Mouse (Mus musculus) embryonic facial prominence, embryonic 11.5 days (tissue): ENCODE measurements around the gene Kif3a. TPM values are rescaled to one million over a fixed set of nuclear protein-coding genes. Genes with fewer than 3 reads are reported as not detected.

Experiments
- ATAC-seq: fragments of 200-750 bp; cut with Nextera tagmentation; replicated peaks from 2 replicates; pipeline ENCODE4 v1.8.0; 2017; ENCODE audit warnings: low read depth; ENCODE audit not compliant: insufficient number of reproducible peaks, low FRiP score, low TSS enrichment
- DNase-seq: peaks from one replicate; pipeline ENCODE4 v3.0.0-alpha.2; 2015; ENCODE audit warnings: low spot score
- H3K27ac ChIP-seq: fragments of 300-500 bp; sonication (generic); replicated peaks from 2 replicates; pipeline ENCODE4 v1.5.1; 2014; ENCODE audit warnings: mild to moderate bottlenecking, low read depth, low read length, control low read depth
- H3K27me3 ChIP-seq: fragments of 300-500 bp; sonication (generic); 2 replicates; pipeline ENCODE4 v1.6.1; 2014; ENCODE audit warnings: mild to moderate bottlenecking, low read length, moderate library complexity, mixed read lengths; ENCODE audit not compliant: control insufficient read depth, insufficient read depth
- H3K36me3 ChIP-seq: fragments of 300-500 bp; sonication (generic); replicated peaks from 2 replicates; pipeline ENCODE4 v1.6.1; 2014; ENCODE audit warnings: low read depth, mild to moderate bottlenecking, low read length, moderate library complexity, mixed read lengths; ENCODE audit not compliant: control insufficient read depth, insufficient read depth
- H3K4me1 ChIP-seq: fragments of 300-500 bp; sonication (generic); 2 replicates; pipeline ENCODE4 v1.6.1; 2014; ENCODE audit warnings: low read length, mixed read lengths; ENCODE audit not compliant: control insufficient read depth, insufficient read depth
- H3K4me2 ChIP-seq: fragments of 300-500 bp; sonication (generic); 2 replicates; pipeline ENCODE4 v1.6.1; 2014; ENCODE audit warnings: low read depth, mild to moderate bottlenecking, control low read depth, low read length, moderate library complexity
- H3K4me3 ChIP-seq: fragments of 300-500 bp; sonication (generic); 2 replicates; pipeline ENCODE4 v1.5.1; 2014; ENCODE audit warnings: low read depth, low read length, control low read depth
- H3K9ac ChIP-seq: fragments of 300-500 bp; sonication (generic); replicated peaks from 2 replicates; pipeline ENCODE4 v1.6.1; 2014; ENCODE audit warnings: mild to moderate bottlenecking, control low read depth, low read length
- H3K9me3 ChIP-seq: fragments of 300-500 bp; sonication (generic); replicated peaks from 2 replicates; pipeline ENCODE4 v1.6.1; 2016; ENCODE audit warnings: mild to moderate bottlenecking, low read length, inconsistent platforms, mixed read lengths; ENCODE audit not compliant: control insufficient read depth
- WGBS: fragments of 180-500 bp; shearing (Covaris S2); extraction: QIAGEN DNeasy Blood & Tissue Kit; methylation state at CpG from one replicate; pipeline ENCODE4 v1.1.7; 2014; 5-methylcytosine and 5-hydroxymethylcytosine counted together
- polyA plus RNA-seq: library from polyadenylated mRNA; unstranded; fragments of >200 nt; fragmentation: Nextera tagmentation; extraction: Ambion mirVana; gene quantifications from 2 replicates; pipeline ENCODE4 v1.2.1, GENCODE M21; 2014

Kif3a gene
- polyA plus RNA-seq, 1 experiment from 2014 or later: 71.6 TPM

DNA sequence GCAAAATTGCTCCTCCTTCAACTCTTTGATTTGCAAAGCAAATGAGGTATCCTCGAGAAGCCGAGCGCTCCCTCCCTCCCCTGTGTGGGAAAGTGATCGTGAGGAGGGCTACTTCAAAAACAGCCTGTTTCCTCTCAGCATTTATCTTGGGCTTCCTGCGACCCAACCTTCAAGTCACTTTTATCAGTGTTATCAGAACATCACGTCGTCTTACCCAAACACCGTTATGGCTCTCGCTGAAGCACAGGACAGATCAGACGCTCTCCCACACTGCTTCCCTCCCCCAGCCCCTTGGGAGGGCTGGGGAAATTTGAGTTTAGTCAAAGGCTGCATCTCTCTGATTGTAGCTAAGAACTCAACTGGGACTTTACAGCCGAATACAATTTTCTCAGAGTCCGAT lies 38.4 kb downstream of the Kif3a start:
- Histone ChIP-seq H3K9ac (no peak overlapping the region), H3K36me3 (no peaks in the 10 kb centered on the region), H3K4me1 (no peaks in the 10 kb centered on the region), H3K9me3 (no peaks in the 10 kb centered on the region), H3K27ac (no peak overlapping the region), H3K27me3 (no peaks in the 10 kb centered on the region), H3K4me2 (no peak overlapping the region), H3K4me3 (no peak overlapping the region)
- ATAC-seq (no peak), DNase-seq (no peak)
- WGBS: 8% methylated on average over 12 of the region's 12 CpGs

DNA sequence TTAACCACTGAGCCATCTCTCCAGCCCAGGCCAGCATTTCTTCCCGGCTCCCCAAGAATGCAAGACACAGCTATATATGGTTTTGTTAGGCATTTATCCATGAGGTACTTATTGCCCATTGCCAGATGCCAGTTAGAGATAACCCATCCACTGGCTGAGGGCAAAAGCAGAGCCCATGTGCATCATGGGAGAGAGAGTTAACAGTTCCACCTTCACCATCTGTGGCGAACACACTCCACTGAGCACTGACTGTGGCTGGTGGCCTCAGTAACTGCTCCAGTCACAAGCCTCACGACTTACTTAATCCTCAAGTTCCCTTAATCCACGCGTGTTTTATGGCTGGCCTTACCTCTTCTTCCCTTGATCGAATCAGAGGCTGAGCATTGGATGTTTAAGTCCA lies 42.1 kb downstream of the Kif3a start:
- H3K9ac ChIP-seq: no peak overlapping the region
- no peaks in the 10 kb centered on the region for H3K36me3 ChIP-seq
- DNase-seq: no peak
- H3K27me3 ChIP-seq: no peaks in the 10 kb centered on the region
- no peaks in the 10 kb centered on the region for H3K9me3 ChIP-seq
- WGBS: 80% methylated on average over 6 of the region's 6 CpGs
- H3K27ac ChIP-seq: no peak overlapping the region
- H3K4me3 ChIP-seq: no peak overlapping the region
- no peak overlapping the region for H3K4me2 ChIP-seq
- no peak for ATAC-seq
- H3K4me1 ChIP-seq: no peaks in the 10 kb centered on the region

DNA sequence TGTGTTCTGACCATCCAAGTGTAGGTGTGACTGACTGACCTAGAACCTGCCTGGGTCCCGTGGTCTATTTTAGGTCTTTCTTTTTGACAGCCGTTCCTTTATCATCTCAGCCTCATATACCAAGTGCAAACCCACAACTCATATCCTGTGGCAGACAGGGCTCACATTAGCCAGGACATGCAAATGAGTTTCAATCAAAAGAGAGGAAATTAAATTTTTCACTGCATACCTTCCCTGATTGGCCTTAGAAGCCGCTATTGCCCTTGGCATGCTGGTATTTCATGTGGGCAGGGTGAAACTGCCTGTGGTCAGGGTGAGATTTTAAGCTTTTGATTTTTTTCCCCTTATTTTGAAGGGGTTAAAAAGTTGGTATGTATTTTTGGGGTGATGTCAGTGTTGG lies 42.5 kb downstream of the Kif3a start:
- H3K9ac ChIP-seq: no peak overlapping the region
- no peak overlapping the region for H3K27ac ChIP-seq
- H3K4me2 ChIP-seq: no peak overlapping the region
- DNase-seq (no peak), ATAC-seq (no peak)
- 79% methylated on average over 3 of the region's 3 CpGs for WGBS
- no peaks in the 10 kb centered on the region for H3K36me3 ChIP-seq
- no peaks in the 10 kb centered on the region for H3K9me3 ChIP-seq
- H3K27me3 ChIP-seq: no peaks in the 10 kb centered on the region
- H3K4me3 ChIP-seq: no peak overlapping the region
- H3K4me1 ChIP-seq: no peaks in the 10 kb centered on the region

DNA sequence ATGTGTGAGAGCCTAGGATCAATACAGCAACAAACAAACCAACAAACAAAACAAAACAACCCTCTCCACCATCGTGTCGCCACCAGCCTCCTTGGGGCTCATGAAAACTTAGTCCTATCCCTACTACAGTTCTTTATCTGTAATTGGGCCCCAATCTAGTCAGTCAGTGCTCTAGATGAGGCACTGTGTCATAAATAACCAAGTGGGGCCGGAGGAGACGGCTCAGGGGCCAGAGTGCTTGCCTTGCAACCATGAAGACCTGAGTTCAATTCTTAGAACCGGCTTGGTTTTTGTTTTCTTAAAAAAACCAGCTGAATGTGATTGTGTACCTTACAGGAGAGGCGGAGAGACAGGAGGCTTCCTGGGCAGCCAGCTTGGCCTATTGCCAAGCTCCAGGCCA lies 48.0 kb downstream of the Kif3a start:
- ATAC-seq (no peak), DNase-seq (no peak)
- no peak overlapping the region for H3K4me2 ChIP-seq
- no peak overlapping the region for H3K9ac ChIP-seq
- no peaks in the 10 kb centered on the region for H3K27me3 ChIP-seq
- 83% methylated on average over 6 of the region's 6 CpGs for WGBS
- no peak overlapping the region for H3K4me3 ChIP-seq
- no peaks in the 10 kb centered on the region for H3K9me3 ChIP-seq
- no peaks in the 10 kb centered on the region for H3K4me1 ChIP-seq
- no peaks in the 10 kb centered on the region for H3K36me3 ChIP-seq
- H3K27ac ChIP-seq: no peak overlapping the region

DNA sequence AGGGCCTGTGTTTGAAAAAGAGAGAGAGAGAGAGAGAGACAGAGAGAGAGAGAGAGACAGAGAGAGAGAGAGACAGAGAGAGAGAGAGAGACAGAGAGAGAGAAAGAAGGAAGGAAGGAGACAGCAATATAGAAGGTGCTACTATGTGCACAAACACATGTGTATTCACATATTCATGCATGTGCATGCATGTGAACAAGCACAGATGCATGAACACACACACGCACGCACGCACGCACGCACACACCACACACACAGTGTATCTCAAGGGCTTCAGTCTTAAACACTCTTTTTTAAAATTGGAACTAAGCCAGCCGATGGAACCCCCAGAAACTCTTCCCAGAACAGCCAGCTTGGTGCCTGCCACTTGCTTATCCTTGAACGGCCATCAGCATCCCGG lies 48.4 kb downstream of the Kif3a start:
- Histone ChIP-seq H3K9ac (no peak overlapping the region), H3K9me3 (no peaks in the 10 kb centered on the region), H3K27me3 (no peaks in the 10 kb centered on the region), H3K36me3 (no peaks in the 10 kb centered on the region), H3K27ac (no peak overlapping the region), H3K4me2 (no peak overlapping the region), H3K4me1 (no peaks in the 10 kb centered on the region), H3K4me3 (no peak overlapping the region)
- ATAC-seq (no peak), DNase-seq (no peak)
- WGBS: 93% methylated on average over 8 of the region's 8 CpGs

DNA sequence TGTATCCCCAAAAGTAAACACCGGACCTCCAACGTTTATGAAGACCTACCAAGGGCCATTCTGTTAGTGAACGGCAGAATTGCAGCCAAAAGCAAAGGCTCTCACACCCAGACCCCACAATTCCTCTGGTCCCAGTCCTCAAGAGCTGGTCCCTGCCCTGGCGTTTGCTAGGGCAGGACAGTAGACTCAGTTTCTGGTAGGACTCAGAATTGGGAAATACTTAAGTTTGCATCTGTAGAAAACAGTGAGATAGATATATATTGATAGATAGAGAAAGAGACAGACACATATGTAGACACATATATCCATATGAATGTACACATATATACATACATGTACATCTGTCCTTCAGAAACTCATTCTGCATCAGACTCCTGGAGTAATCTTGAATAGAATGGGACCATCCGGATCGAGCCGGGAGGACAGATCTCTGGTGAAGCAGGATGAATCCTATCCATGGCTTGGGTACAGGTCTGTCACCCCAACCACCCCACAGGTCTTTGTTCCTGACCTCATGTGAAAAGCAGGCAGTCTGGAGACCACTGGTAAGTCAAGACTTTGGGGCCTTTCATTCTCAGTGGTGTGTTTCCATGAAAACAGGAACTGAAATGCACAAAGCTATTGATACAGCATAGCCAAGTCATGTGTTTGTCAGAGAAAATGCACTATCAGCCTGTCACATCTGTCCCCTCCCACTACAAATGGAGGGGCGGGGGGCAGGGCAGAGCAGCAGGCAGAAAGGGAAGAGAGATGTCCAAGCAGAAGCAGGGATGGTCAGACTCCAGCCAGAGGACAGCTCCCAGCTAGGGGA lies 49.8 kb downstream of the Kif3a start:
- Histone ChIP-seq H3K27me3 (no peaks in the 10 kb centered on the region), H3K4me1 (no peaks in the 10 kb centered on the region), H3K27ac (no peak overlapping the region), H3K4me2 (no peak overlapping the region), H3K9me3 (no peaks in the 10 kb centered on the region), H3K9ac (no peak overlapping the region), H3K36me3 (no peaks in the 10 kb centered on the region), H3K4me3 (no peak overlapping the region)
- DNase-seq (no peak), ATAC-seq (no peak)
- 82% methylated on average over 8 of the region's 8 CpGs for WGBS

DNA sequence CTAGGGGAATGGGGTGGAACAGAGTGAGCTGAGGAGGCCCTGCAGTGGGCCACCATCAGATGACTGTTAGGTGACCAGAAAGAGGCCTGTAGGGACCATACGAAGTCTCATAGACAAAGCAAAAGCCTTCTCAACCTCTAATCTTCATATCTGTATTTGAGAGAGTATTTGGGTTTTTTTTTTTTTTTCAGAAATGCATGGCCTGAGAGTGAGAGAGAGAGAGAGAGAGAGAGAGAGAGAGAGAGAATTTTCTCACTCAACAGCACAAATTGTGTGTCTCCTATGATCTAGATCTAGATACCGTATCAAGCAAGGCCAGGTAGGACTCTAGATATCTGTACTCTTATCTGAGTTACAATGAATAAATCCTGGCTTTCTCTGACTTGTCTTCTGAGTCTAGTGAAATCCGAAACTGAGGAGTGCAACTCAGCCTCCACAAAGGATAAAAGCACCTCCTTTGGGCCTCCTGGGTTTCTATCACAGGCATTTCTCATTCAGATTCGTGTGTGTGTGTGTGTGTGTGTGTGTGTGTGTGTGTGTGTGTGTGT lies 50.5 kb downstream of the Kif3a start:
- Histone ChIP-seq H3K4me3 (no peak overlapping the region), H3K9me3 (no peaks in the 10 kb centered on the region), H3K4me1 (no peaks in the 10 kb centered on the region), H3K36me3 (no peaks in the 10 kb centered on the region), H3K4me2 (no peak overlapping the region), H3K27ac (no peak overlapping the region), H3K27me3 (no peaks in the 10 kb centered on the region), H3K9ac (no peak overlapping the region)
- WGBS: 63% methylated on average over 4 of the region's 4 CpGs
- no peak for ATAC-seq
- DNase-seq: no peak

DNA sequence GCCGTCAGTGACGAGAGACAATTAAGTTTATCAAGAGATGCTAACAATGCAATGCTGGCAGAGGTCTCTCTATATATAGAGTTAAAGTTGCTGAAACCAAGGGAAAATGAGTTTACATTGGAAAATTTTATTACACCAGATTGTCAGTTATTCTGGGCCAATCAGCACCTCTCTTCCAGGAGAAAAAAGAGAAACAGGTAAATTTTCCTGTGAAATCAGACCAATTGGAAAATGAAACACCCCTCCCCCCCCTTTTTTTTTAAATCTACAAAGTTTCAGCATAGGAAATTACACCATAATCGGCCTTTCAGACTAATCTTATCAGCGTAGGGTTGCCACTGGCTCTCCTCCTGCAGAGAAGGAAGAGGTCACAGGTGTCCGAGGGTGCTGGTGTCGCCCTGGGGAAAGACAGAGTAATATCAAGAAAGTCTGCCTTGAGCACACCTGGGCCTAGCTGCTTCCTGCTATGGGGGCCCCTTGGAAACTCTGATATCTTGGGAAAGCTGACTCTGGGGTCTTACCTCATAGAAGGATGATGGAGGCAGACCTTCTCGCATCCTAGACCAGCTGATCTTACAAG lies 51.5 kb downstream of the Kif3a start, which contains the start of gene Il4:
Il4 (minus strand) TSS at position 51 of the 580 bp plus-strand sequence.
- Histone ChIP-seq H3K27me3 (no peaks in the 10 kb centered on the region), H3K4me3 (no peak within 1 kb of the TSS), H3K36me3 (no peaks in the 10 kb centered on the region), H3K9ac (no peak within 1 kb of the TSS), H3K4me2 (no peak within 1 kb of the TSS), H3K9me3 (no peaks in the 10 kb centered on the region), H3K4me1 (no peaks in the 10 kb centered on the region), H3K27ac (no peak within 1 kb of the TSS)
- no peak for DNase-seq
- 79% methylated on average over 7 of the region's 7 CpGs for WGBS
- ATAC-seq: no peak
